Mouse (Mus musculus) lung, embryonic 14.5 days (tissue): ENCODE results near the gene Snx29. TPM values are rescaled to one million over a fixed set of nuclear protein-coding genes. Genes with fewer than 3 reads are reported as not detected.

Source experiments
- ATAC-seq: fragments of 200-750 bp; cut with Nextera tagmentation; 2 replicates; pipeline ENCODE4 v1.8.0; 2017; ENCODE audit warnings: mild to moderate bottlenecking, moderate TSS enrichment, moderate library complexity; ENCODE audit not compliant: insufficient read depth
- DNase-seq: peaks from one replicate; pipeline ENCODE4 v3.0.0-alpha.2; 2015
- H3K27ac ChIP-seq: fragments of 300-500 bp; sonication (generic); 2 replicates; pipeline ENCODE4 v1.5.1; 2014; ENCODE audit warnings: low read depth, mild to moderate bottlenecking, moderate library complexity
- H3K27me3 ChIP-seq: fragments of 300-500 bp; sonication (generic); 2 replicates; pipeline ENCODE4 v1.6.1; 2014; ENCODE audit warnings: low read length, control low read depth; ENCODE audit not compliant: insufficient read depth
- H3K36me3 ChIP-seq: fragments of 300-500 bp; sonication (generic); 2 replicates; pipeline ENCODE4 v1.6.1; 2014; ENCODE audit warnings: control low read depth; ENCODE audit not compliant: insufficient read depth
- H3K4me1 ChIP-seq: fragments of 300-500 bp; sonication (generic); 2 replicates; pipeline ENCODE4 v1.6.1; 2014; ENCODE audit warnings: antibody characterized with exemption, control low read depth; ENCODE audit not compliant: insufficient read depth
- H3K4me2 ChIP-seq: fragments of 300-500 bp; sonication (generic); 2 replicates; pipeline ENCODE4 v1.6.1; 2014; ENCODE audit warnings: mild to moderate bottlenecking
- H3K4me3 ChIP-seq: fragments of 300-500 bp; sonication (generic); 2 replicates; pipeline ENCODE4 v1.5.1; 2014; ENCODE audit warnings: low read depth, low read length
- H3K9ac ChIP-seq: fragments of 300-500 bp; sonication (generic); 2 replicates; pipeline ENCODE4 v1.6.1; 2014
- H3K9me3 ChIP-seq: fragments of 300-500 bp; sonication (generic); 2 replicates; pipeline ENCODE4 v1.6.1; 2016; ENCODE audit warnings: low read depth, low read length, control low read depth
- CTCF ChIP-seq: IDR thresholded peaks from 2 replicates; pipeline ENCODE4 v1.5.1; 2016; ENCODE audit warnings: antibody characterized with exemption, low read depth
- WGBS: fragments of 180-500 bp; shearing (Covaris S2); extraction: QIAGEN DNeasy Blood & Tissue Kit; methylation state at CpG from one replicate; pipeline ENCODE4 v1.1.7; 2014; 5-methylcytosine and 5-hydroxymethylcytosine counted together
- polyA plus RNA-seq: library from polyadenylated mRNA; unstranded; fragments of >200 nt; fragmentation: Nextera tagmentation; extraction: Ambion mirVana; gene quantifications from 2 replicates; pipeline ENCODE4 v1.2.1, GENCODE M21; 2014

Snx29 gene
- polyA plus RNA-seq, 1 experiment from 2014 or later = 10.3 TPM

GRCm38 (mm10) chr16:11747867-11748266, 425.2 kb downstream of the Snx29 start:
- Histone ChIP-seq H3K36me3 (no peaks in the 10 kb centered on the region), H3K4me1 (no peaks in the 10 kb centered on the region), H3K4me2 (no peak overlapping the region), H3K27ac (no peak overlapping the region), H3K9ac (no peak overlapping the region), H3K27me3 (no peaks in the 10 kb centered on the region), H3K9me3 (no peaks in the 10 kb centered on the region), H3K4me3 (no peak overlapping the region)
- no peak for DNase-seq
- no peak for ATAC-seq
- no peak for TF ChIP-seq CTCF
- WGBS = 85% methylated on average over 5 of the region's 5 CpGs

DNA sequence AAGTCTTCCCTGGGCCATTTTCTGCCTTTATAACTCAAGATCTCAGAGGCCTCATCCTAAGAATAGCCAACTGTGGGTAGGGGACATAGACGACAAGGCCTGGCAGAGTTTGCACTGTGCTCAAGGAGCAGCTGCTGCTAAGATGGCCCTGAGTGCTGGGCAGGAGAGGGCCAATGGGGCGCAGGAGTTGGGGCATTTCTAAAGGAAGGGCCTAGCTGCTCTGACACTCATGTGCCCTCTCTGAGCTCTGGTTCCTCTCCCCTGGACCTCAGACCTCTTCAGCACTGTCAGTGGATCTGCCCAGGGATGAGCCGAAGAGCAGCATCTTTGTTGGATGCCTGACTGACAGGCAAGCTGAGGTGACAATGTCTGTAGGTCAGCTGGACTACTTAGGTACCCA, 426.4 kb downstream of the Snx29 start:
- no peak for TF ChIP-seq CTCF
- Histone ChIP-seq H3K9me3 (no peaks in the 10 kb centered on the region), H3K27me3 (no peaks in the 10 kb centered on the region), H3K9ac (no peak overlapping the region), H3K4me3 (no peak overlapping the region), H3K27ac (no peak overlapping the region), H3K4me1 (no peaks in the 10 kb centered on the region), H3K4me2 (no peak overlapping the region), H3K36me3 (no peaks in the 10 kb centered on the region)
- no peak for ATAC-seq
- 81% methylated on average over 3 of the region's 3 CpGs for WGBS
- no peak for DNase-seq

GRCm38 (mm10) chr16:11750605-11751004, 427.9 kb downstream of the Snx29 start:
- no peak for TF ChIP-seq CTCF
- no peak overlapping the region for H3K4me3 ChIP-seq

DNA sequence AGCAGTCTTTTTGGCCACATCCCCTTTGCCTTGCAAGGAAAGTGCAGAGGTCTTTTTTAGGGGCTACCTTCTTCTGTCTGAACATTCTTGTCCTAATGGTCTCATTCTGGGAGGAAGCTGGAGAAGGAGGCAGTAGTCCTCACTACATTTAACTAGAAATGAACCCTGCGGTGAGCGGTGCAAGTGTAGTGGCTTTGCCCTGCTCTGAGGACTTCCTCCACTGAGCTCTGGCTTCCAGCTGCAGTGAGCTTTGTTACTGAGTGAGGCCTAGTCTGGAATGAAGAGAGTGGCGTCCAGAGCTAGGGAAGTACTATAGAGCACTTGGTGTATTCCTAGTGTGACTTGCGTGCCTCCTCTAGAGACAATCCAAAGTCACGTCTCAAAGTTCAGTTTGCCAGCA, 429.8 kb downstream of the Snx29 start:
- no peak overlapping the region for H3K27ac ChIP-seq
- H3K36me3 ChIP-seq = no peaks in the 10 kb centered on the region
- WGBS = 85% methylated on average over 5 of the region's 5 CpGs
- no peaks in the 10 kb centered on the region for H3K9me3 ChIP-seq
- no peak for TF ChIP-seq CTCF
- ATAC-seq (no peak), DNase-seq (no peak)
- H3K4me1 ChIP-seq = no peaks in the 10 kb centered on the region
- no peak overlapping the region for H3K4me3 ChIP-seq
- no peak overlapping the region for H3K4me2 ChIP-seq
- no peaks in the 10 kb centered on the region for H3K27me3 ChIP-seq
- H3K9ac ChIP-seq = no peak overlapping the region

More at GRCm38 (mm10) chr16:11750605-11751004, 427.9 kb downstream of the Snx29 start:
- H3K27ac ChIP-seq = no peak overlapping the region
- H3K4me1 ChIP-seq = no peaks in the 10 kb centered on the region
- H3K9me3 ChIP-seq = no peaks in the 10 kb centered on the region
- H3K27me3 ChIP-seq = no peaks in the 10 kb centered on the region
- no peak overlapping the region for H3K9ac ChIP-seq
- DNase-seq (no peak), ATAC-seq (no peak)
- H3K4me2 ChIP-seq = no peak overlapping the region
- H3K36me3 ChIP-seq = no peaks in the 10 kb centered on the region

DNA sequence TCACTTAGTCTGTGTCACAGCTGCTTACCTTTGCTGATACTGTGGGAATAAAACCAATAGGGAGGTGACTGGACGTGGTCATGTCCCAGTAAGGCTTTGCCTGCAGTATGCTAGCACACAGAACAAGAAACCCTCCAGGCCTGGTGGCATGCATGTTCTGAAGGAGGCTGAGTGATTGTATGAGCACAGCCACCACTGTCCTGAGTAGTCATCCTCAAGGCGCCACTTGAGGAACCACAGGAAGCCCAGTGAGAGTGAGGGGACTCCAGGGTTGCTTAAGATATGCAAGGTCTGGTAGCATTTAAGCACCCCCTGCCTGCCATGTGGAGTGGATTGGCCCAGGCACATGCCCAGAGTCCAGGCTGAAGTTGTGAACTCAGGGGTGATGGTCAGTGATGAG, 430.8 kb downstream of the Snx29 start:
- no peak for TF ChIP-seq CTCF
- no peak overlapping the region for H3K9ac ChIP-seq
- no peaks in the 10 kb centered on the region for H3K27me3 ChIP-seq
- no peak overlapping the region for H3K27ac ChIP-seq
- ATAC-seq = no peak
- H3K9me3 ChIP-seq = no peaks in the 10 kb centered on the region
- DNase-seq = no peak
- no peak overlapping the region for H3K4me2 ChIP-seq
- H3K4me1 ChIP-seq = no peaks in the 10 kb centered on the region
- 80% methylated on average over 2 of the region's 2 CpGs for WGBS
- H3K36me3 ChIP-seq = no peaks in the 10 kb centered on the region
- no peak overlapping the region for H3K4me3 ChIP-seq

DNA sequence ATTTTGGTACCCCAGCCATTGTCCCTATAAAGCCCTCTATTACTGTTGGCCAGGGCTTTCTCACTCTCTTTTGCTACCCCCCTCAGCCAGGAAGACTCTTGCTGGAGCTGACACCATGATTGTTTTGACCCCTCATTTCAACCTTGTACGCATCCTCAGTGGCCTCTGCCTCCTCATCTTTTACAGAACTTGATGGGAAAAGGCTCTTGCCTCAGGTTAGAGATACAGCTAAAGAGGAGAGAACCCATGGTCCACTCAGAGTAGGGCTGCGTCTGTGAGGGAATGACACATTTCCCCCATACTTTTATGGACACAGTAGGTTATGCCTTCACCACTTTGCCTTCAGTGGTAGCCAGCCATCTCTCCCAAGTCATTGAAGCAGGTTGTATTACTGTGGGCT, 431.4 kb downstream of the Snx29 start:
- WGBS = 89% methylated on average over 2 of the region's 2 CpGs
- no peak overlapping the region for H3K4me2 ChIP-seq
- ATAC-seq (no peak), DNase-seq (no peak)
- no peaks in the 10 kb centered on the region for H3K9me3 ChIP-seq
- no peaks in the 10 kb centered on the region for H3K36me3 ChIP-seq
- no peaks in the 10 kb centered on the region for H3K4me1 ChIP-seq
- H3K27ac ChIP-seq = no peak overlapping the region
- no peaks in the 10 kb centered on the region for H3K27me3 ChIP-seq
- no peak overlapping the region for H3K4me3 ChIP-seq
- no peak overlapping the region for H3K9ac ChIP-seq
- TF ChIP-seq CTCF = no peak

GRCm38 (mm10) chr16:11755281-11756066, 432.8 kb downstream of the Snx29 start:
- H3K4me2 ChIP-seq = no peak overlapping the region
- H3K27me3 ChIP-seq = no peaks in the 10 kb centered on the region
- H3K9me3 ChIP-seq = no peaks in the 10 kb centered on the region
- H3K4me3 ChIP-seq = no peak overlapping the region
- 0 out of 2 replicates have a peak, but pooled peaks have one; percentile 10 for TF ChIP-seq CTCF
- ATAC-seq (no peak), DNase-seq (no peak)
- 76% methylated on average over 9 of the region's 9 CpGs for WGBS
- H3K9ac ChIP-seq = no peak overlapping the region
- no peaks in the 10 kb centered on the region for H3K36me3 ChIP-seq
- H3K4me1 ChIP-seq = no peaks in the 10 kb centered on the region
- H3K27ac ChIP-seq = no peak overlapping the region
